Mouse (Mus musculus): ENCODE measurements at regions not wholly inside any gene's neighbourhood (a gene's known extent, or its start where the extent isn't known, plus 50 kb on each side); places are given as distances from the start of the nearest gene placed in this dataset.

DNA sequence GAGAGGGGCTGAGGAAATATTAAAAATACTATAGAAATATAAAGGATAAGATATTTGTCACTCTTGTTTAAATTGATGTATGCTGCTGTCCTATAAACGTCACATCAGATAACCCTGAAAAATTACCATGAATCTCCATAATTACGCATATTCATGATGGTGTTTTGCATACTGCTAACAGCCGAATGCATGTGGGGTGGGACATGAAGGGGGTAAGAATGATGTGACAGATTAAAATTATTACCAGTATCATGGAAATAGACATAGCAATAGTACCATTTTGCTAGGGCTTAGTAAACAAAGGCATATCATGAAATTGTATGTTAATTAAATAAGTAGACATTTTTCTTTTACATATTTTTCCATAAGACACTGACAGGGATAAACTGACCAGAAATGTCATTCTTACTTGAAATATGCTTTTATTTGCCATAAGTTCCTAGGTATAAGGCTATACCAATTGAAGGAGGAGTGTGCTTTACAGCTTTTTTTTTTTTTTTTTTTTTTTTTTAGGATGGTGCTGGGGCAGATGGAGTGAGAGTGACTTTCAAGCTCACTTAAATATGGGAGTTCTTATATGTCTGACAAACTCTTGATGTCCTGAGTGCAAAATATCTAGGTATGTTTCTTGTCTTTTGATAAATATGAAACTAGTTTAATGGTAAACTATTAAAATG, 349.8 kb upstream of the Tmem161b start:
- Histone ChIP-seq H3K27ac (ENCODE audit: insufficient read depth, low read depth, low read length) (no peak overlapping the region), H3K27me3 (replicated peaks; ENCODE audit: control insufficient read depth, insufficient read depth, low read length) (no peaks in the 10 kb centered on the region), H3K36me3 (ENCODE audit: control insufficient read depth, insufficient read depth, low read length) (no peaks in the 10 kb centered on the region), H3K4me1 (ENCODE audit: control insufficient read depth, insufficient read depth, low read length) (no peaks in the 10 kb centered on the region), H3K4me3 (ENCODE audit: insufficient read depth, low read depth, low read length) (no peak overlapping the region)
- no peak for DNase-seq
- WGBS = 67% methylated on average over 3 of the region's 3 CpGs
- no peak for TF ChIP-seq CTCF (conservative IDR thresholded peaks at IDR 0.05; ENCODE audit: insufficient read depth, insufficient read length, low read depth, low read length)
- no peak for TF ChIP-seq POLR2A (IDR thresholded peaks at IDR 0.05; ENCODE audit: low read depth, low read length)

DNA sequence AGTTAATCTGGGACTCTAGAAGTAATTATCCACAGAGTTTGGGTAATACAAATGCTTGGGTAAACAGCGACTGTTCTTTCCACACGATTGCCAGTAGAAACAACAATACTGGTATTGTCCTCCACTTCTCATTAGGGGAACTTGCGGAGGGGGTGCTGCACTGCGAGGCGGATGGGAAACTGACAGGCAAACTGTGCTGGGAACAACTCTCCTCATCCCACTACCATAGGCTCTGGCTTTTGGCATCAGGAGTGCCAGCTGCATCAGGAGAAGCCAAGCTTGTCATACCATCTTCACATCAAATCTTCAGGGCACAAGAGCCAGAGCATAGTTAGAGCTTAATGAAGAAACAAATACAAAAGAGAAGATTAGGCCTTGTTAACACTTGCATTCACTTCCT, 349.2 kb upstream of the Tmem161b start:
- H3K27me3 ChIP-seq (replicated peaks; ENCODE audit: control insufficient read depth, insufficient read depth, low read length) = no peaks in the 10 kb centered on the region
- no peak for DNase-seq

DNA sequence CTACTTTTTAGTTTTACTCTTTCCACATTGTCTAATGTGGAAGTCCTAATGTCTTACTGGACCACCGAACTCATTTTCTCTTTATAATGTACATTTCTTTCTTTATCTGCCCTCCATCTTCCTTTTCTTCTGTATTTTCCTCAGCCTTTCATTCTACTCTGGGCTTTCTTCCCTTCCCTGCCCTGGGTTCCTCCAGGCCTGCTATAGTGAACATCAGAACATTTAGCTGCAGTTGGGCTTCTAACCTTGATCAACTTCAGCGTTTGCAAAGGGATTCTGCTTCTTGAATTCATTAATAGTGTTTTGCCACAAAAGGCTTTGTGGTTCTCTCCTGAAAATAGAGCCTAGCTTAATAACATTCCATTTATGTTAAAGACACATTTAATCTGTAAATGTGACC, 342.5 kb upstream of the Tmem161b start:
- no peaks in the 10 kb centered on the region for H3K36me3 ChIP-seq (ENCODE audit: control insufficient read depth, insufficient read depth, low read length)
- H3K4me1 ChIP-seq (ENCODE audit: control insufficient read depth, insufficient read depth, low read length) = no peaks in the 10 kb centered on the region
- no peak for DNase-seq
- H3K4me3 ChIP-seq (ENCODE audit: insufficient read depth, low read depth, low read length) = no peak overlapping the region
- H3K27me3 ChIP-seq (replicated peaks; ENCODE audit: control insufficient read depth, insufficient read depth, low read length) = no peaks in the 10 kb centered on the region
- H3K27ac ChIP-seq (ENCODE audit: insufficient read depth, low read depth, low read length) = no peak overlapping the region
- 63% methylated on average over 2 of the region's 2 CpGs for WGBS
- TF ChIP-seq CTCF (conservative IDR thresholded peaks at IDR 0.05; ENCODE audit: insufficient read depth, insufficient read length, low read depth, low read length) (no peak), POLR2A (IDR thresholded peaks at IDR 0.05; ENCODE audit: low read depth, low read length) (no peak)

More for the DNA sequence above, 349.2 kb upstream of the Tmem161b start:
- 29% methylated on average over 5 of the region's 5 CpGs for WGBS
- TF ChIP-seq CTCF (conservative IDR thresholded peaks at IDR 0.05; ENCODE audit: insufficient read depth, insufficient read length, low read depth, low read length) (no peak), POLR2A (IDR thresholded peaks at IDR 0.05; ENCODE audit: low read depth, low read length) (no peak)
- Histone ChIP-seq H3K4me3 (ENCODE audit: insufficient read depth, low read depth, low read length) (no peak overlapping the region), H3K4me1 (ENCODE audit: control insufficient read depth, insufficient read depth, low read length) (no peaks in the 10 kb centered on the region), H3K36me3 (ENCODE audit: control insufficient read depth, insufficient read depth, low read length) (no peaks in the 10 kb centered on the region), H3K27ac (ENCODE audit: insufficient read depth, low read depth, low read length) (no peak overlapping the region)

DNA sequence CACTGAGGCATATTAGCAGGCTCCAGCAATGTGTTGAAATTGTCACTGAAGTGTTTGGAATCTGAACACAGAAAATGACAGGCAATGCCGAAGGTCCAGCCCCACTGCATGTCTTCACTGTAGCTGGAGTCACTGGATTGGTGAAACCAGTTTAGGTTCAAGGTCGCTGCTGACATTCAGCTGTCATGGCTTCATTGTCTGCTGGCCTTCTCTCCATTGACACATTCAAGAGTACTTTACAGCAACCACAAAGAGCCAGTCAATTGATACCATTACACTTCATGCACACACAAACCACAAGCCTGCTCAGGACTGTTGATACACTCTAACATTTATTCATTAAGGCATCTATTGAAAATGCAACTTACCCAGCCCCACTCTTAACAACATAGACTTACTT, 341.8 kb upstream of the Tmem161b start:
- no peak for DNase-seq
- Histone ChIP-seq H3K27ac (ENCODE audit: insufficient read depth, low read depth, low read length) (no peak overlapping the region), H3K27me3 (replicated peaks; ENCODE audit: control insufficient read depth, insufficient read depth, low read length) (no peaks in the 10 kb centered on the region), H3K4me3 (ENCODE audit: insufficient read depth, low read depth, low read length) (no peak overlapping the region), H3K36me3 (ENCODE audit: control insufficient read depth, insufficient read depth, low read length) (no peaks in the 10 kb centered on the region), H3K4me1 (ENCODE audit: control insufficient read depth, insufficient read depth, low read length) (no peaks in the 10 kb centered on the region)
- no peak for TF ChIP-seq POLR2A (IDR thresholded peaks at IDR 0.05; ENCODE audit: low read depth, low read length)
- TF ChIP-seq CTCF (conservative IDR thresholded peaks at IDR 0.05; ENCODE audit: insufficient read depth, insufficient read length, low read depth, low read length) = no peak
- 75% methylated on average over 2 of the region's 2 CpGs for WGBS

- Histone ChIP-seq H3K4me1 (ENCODE audit: control insufficient read depth, insufficient read depth, low read length) (no peaks in the 10 kb centered on the region), H3K4me3 (ENCODE audit: insufficient read depth, low read depth, low read length) (no peak overlapping the region), H3K36me3 (ENCODE audit: control insufficient read depth, insufficient read depth, low read length) (no peaks in the 10 kb centered on the region), H3K27ac (ENCODE audit: insufficient read depth, low read depth, low read length) (no peak overlapping the region), H3K27me3 (replicated peaks; ENCODE audit: control insufficient read depth, insufficient read depth, low read length) (no peaks in the 10 kb centered on the region)
- TF ChIP-seq POLR2A (IDR thresholded peaks at IDR 0.05; ENCODE audit: low read depth, low read length) = no peak
- no peak for TF ChIP-seq CTCF (conservative IDR thresholded peaks at IDR 0.05; ENCODE audit: insufficient read depth, insufficient read length, low read depth, low read length)
- 82% methylated on average over 2 of the region's 2 CpGs for WGBS
- no peak for DNase-seq
Observed at GRCm38 (mm10) chr13:83880772-83881171, 341.3 kb upstream of the Tmem161b start.

DNA sequence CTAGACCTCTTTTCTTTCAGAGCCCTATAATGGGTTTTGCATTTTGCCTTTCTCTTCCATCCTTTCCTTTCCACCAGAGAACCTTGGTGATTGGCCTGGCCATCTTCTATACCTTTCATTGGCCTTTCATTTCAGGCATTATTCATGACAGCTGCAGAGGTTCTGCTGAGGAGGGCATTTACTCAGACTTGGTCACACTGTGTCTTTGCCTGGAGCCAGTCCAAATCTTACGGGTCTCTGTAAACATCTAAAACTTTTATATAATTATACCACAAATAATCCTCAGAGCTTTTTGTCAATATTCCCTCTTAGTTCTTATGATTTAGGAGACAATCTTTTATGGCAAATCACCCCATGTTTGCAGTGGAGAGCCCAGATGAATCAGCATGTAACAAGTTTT, 339.3 kb upstream of the Tmem161b start:
- Histone ChIP-seq H3K27ac (ENCODE audit: insufficient read depth, low read depth, low read length) (no peak overlapping the region), H3K27me3 (replicated peaks; ENCODE audit: control insufficient read depth, insufficient read depth, low read length) (no peaks in the 10 kb centered on the region), H3K4me3 (ENCODE audit: insufficient read depth, low read depth, low read length) (no peak overlapping the region), H3K4me1 (ENCODE audit: control insufficient read depth, insufficient read depth, low read length) (no peaks in the 10 kb centered on the region), H3K36me3 (ENCODE audit: control insufficient read depth, insufficient read depth, low read length) (no peaks in the 10 kb centered on the region)
- TF ChIP-seq POLR2A (IDR thresholded peaks at IDR 0.05; ENCODE audit: low read depth, low read length) = no peak
- no peak for TF ChIP-seq CTCF (conservative IDR thresholded peaks at IDR 0.05; ENCODE audit: insufficient read depth, insufficient read length, low read depth, low read length)
- no peak for DNase-seq
- 74% methylated on average over 1 of the region's 1 CpGs for WGBS

- Histone ChIP-seq H3K4me3 (ENCODE audit: insufficient read depth, low read depth, low read length) (no peak overlapping the region), H3K4me1 (ENCODE audit: control insufficient read depth, insufficient read depth, low read length) (no peaks in the 10 kb centered on the region), H3K27me3 (replicated peaks; ENCODE audit: control insufficient read depth, insufficient read depth, low read length) (no peaks in the 10 kb centered on the region), H3K36me3 (ENCODE audit: control insufficient read depth, insufficient read depth, low read length) (no peaks in the 10 kb centered on the region), H3K27ac (ENCODE audit: insufficient read depth, low read depth, low read length) (no peak overlapping the region)
- TF ChIP-seq POLR2A (IDR thresholded peaks at IDR 0.05; ENCODE audit: low read depth, low read length) = no peak
- TF ChIP-seq CTCF (conservative IDR thresholded peaks at IDR 0.05; ENCODE audit: insufficient read depth, insufficient read length, low read depth, low read length) = no peak
- no peak for DNase-seq
- WGBS = 77% methylated on average over 4 of the region's 4 CpGs
Observed at GRCm38 (mm10) chr13:83883821-83884220, 338.3 kb upstream of the Tmem161b start.
